Mouse (Mus musculus) neural tube, embryonic 14.5 days (tissue): ENCODE measurements around the gene Ercc6. TPM values are rescaled to one million over a fixed set of nuclear protein-coding genes. Genes with fewer than 3 reads are reported as not detected.

Experiments used
- ATAC-seq: fragments of 200-750 bp; cut with Nextera tagmentation; 2 replicates; pipeline ENCODE4 v1.8.0; 2017; ENCODE audit warnings: low read depth, mild to moderate bottlenecking, moderate TSS enrichment, moderate library complexity
- H3K27ac ChIP-seq: fragments of 300-500 bp; sonication (generic); 2 replicates; pipeline ENCODE4 v1.5.1; 2014; ENCODE audit warnings: low read depth, mild to moderate bottlenecking, control low read depth, low read length, moderate library complexity, mixed read lengths
- H3K27me3 ChIP-seq: fragments of 300-500 bp; sonication (generic); 2 replicates; pipeline ENCODE4 v1.6.1; 2014; ENCODE audit warnings: low read length; ENCODE audit not compliant: control insufficient read depth, insufficient read depth
- H3K36me3 ChIP-seq: fragments of 300-500 bp; sonication (generic); 2 replicates; pipeline ENCODE4 v1.6.1; 2014; ENCODE audit warnings: low read length, mixed read lengths; ENCODE audit not compliant: control insufficient read depth, insufficient read depth
- H3K4me1 ChIP-seq: fragments of 300-500 bp; sonication (generic); 2 replicates; pipeline ENCODE4 v1.6.1; 2014; ENCODE audit warnings: low read length; ENCODE audit not compliant: control insufficient read depth, insufficient read depth
- H3K4me2 ChIP-seq: fragments of 300-500 bp; sonication (generic); 2 replicates; pipeline ENCODE4 v1.6.1; 2014; ENCODE audit warnings: mild to moderate bottlenecking, low read depth, low read length, control low read depth
- H3K4me3 ChIP-seq: fragments of 300-500 bp; sonication (generic); 2 replicates; pipeline ENCODE4 v1.5.1; 2014; ENCODE audit warnings: low read depth, low read length, control low read depth, mixed read lengths
- H3K9ac ChIP-seq: fragments of 300-500 bp; sonication (generic); replicated peaks from 2 replicates; pipeline ENCODE4 v1.6.1; 2014; ENCODE audit warnings: low read depth, mild to moderate bottlenecking, control low read depth, low read length, mixed read lengths
- H3K9me3 ChIP-seq: fragments of 300-500 bp; sonication (generic); 2 replicates; pipeline ENCODE4 v1.6.1; 2016; ENCODE audit warnings: low read length; ENCODE audit not compliant: control insufficient read depth
- WGBS: fragments of 180-500 bp; shearing (Covaris S2); extraction: QIAGEN DNeasy Blood & Tissue Kit; methylation state at CpG from one replicate; pipeline ENCODE4 v1.1.7; 2014; 5-methylcytosine and 5-hydroxymethylcytosine counted together
- polyA plus RNA-seq: library from polyadenylated mRNA; unstranded; fragments of >200 nt; fragmentation: Nextera tagmentation; extraction: Ambion mirVana; gene quantifications from 2 replicates; pipeline ENCODE4 v1.2.1, GENCODE M21; 2014

Gene Ercc6
- polyA plus RNA-seq, 1 experiment from 2014 or later, result 25.1 TPM

DNA sequence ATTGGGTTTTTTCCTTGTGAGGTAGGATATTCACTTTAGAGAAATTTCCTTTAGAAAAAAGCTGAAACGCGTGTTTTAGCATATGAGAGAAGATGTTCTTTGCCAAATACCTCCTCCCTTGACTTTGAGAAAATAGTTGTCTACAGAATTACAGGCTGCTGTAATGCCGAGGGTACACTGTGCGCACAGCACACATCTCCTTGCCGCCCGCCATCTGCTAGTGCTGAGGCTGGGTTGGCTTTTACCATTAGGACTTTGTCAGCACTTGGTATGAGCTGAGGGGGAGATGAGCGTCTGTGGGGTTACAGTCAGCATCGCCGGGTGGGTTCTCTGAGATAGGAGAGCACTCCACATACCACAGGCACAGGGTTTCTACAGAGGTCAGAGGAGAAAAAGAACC, 13.9 kb downstream of the Ercc6 start:
- H3K27ac ChIP-seq, result no peak overlapping the region
- H3K36me3 ChIP-seq, result no peaks in the 10 kb centered on the region
- WGBS, result 98% methylated on average over 9 of the region's 9 CpGs
- no peaks in the 10 kb centered on the region for H3K9me3 ChIP-seq
- no peaks in the 10 kb centered on the region for H3K27me3 ChIP-seq
- no peak overlapping the region for H3K4me2 ChIP-seq
- no peaks in the 10 kb centered on the region for H3K4me1 ChIP-seq
- ATAC-seq, result no peak
- no peak overlapping the region for H3K9ac ChIP-seq
- no peak overlapping the region for H3K4me3 ChIP-seq

DNA sequence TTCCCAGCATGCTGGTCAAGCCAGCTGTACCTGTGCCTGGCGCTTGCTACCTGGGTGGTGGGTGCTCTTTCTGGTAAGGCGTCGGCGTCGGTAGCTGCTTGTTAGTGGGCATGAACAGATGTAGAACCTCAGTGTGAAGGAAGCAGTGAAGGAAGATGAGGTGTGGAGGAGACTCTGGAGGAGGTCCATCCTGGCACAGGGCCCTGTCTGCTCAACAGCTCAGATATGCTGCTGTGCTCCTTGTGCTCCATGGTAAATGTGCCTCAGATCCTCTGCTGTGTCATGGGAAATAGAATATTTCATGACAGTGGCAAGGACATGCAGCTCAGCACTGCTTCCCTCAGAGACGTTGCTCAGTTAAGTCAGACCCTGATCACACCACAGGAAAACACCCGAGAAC, 15.7 kb downstream of the Ercc6 start:
- WGBS, result 89% methylated on average over 7 of the region's 7 CpGs
- Histone ChIP-seq H3K9ac (no peak overlapping the region), H3K4me3 (no peak overlapping the region), H3K4me1 (no peaks in the 10 kb centered on the region), H3K9me3 (no peaks in the 10 kb centered on the region), H3K27ac (no peak overlapping the region), H3K36me3 (no peaks in the 10 kb centered on the region), H3K4me2 (no peak overlapping the region), H3K27me3 (no peaks in the 10 kb centered on the region)
- no peak for ATAC-seq

DNA sequence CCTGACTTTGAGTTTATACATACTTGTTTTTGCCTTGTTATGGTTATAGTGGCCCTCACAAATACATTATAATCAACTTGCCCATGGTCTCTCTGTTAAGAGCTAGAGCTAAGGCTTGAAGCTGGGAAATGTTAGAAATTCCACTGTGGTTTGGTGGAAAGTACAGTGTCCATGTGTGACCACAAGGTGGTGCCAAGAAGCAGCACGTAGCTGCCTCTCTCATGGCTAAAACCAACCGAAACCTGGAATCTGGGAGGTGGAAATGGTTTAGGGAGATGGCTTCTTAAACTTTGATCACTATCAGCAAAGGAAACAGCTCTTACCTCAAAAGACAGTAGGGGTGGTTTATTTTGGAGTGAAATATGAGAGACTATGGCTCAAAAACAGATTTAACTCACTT, 17.6 kb downstream of the Ercc6 start:
- Histone ChIP-seq H3K9ac (no peak overlapping the region), H3K4me1 (no peaks in the 10 kb centered on the region), H3K27me3 (no peaks in the 10 kb centered on the region), H3K36me3 (no peaks in the 10 kb centered on the region), H3K4me2 (no peak overlapping the region), H3K27ac (no peak overlapping the region), H3K4me3 (no peak overlapping the region), H3K9me3 (no peaks in the 10 kb centered on the region)
- ATAC-seq, result no peak
- WGBS, result 2% methylated on average over 2 of the region's 2 CpGs

DNA sequence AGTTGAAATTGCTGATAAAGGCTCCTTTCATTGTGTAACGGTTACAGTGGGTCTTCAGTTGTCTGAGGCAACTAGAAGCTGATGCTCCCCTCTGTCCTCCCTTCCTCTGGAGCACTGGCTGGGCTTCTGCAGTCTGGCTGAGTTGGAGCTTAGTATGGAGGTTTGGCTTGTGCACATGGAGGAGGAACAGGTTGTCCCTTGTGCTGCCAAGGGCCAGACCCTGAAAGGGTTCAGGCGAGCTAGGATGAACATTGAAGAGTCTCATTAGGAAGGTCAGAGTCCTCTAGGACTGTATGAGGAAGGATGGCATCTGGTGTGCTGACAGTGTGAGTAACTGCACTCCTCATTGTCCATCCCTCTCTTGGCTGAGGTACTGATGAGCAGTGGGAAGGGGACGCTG, 18.1 kb downstream of the Ercc6 start:
- no peaks in the 10 kb centered on the region for H3K27me3 ChIP-seq
- no peak overlapping the region for H3K9ac ChIP-seq
- H3K9me3 ChIP-seq, result no peaks in the 10 kb centered on the region
- H3K4me1 ChIP-seq, result 0 out of 2 replicates have a peak, but pooled peaks cover under 1% of the 10 kb centered on the region
- H3K36me3 ChIP-seq, result no peaks in the 10 kb centered on the region
- ATAC-seq, result 0 out of 2 replicates have a peak, but pooled peaks have one; percentile 28
- WGBS, result 84% methylated on average over 3 of the region's 3 CpGs
- no peak overlapping the region for H3K27ac ChIP-seq
- no peak overlapping the region for H3K4me3 ChIP-seq
- no peak overlapping the region for H3K4me2 ChIP-seq

DNA sequence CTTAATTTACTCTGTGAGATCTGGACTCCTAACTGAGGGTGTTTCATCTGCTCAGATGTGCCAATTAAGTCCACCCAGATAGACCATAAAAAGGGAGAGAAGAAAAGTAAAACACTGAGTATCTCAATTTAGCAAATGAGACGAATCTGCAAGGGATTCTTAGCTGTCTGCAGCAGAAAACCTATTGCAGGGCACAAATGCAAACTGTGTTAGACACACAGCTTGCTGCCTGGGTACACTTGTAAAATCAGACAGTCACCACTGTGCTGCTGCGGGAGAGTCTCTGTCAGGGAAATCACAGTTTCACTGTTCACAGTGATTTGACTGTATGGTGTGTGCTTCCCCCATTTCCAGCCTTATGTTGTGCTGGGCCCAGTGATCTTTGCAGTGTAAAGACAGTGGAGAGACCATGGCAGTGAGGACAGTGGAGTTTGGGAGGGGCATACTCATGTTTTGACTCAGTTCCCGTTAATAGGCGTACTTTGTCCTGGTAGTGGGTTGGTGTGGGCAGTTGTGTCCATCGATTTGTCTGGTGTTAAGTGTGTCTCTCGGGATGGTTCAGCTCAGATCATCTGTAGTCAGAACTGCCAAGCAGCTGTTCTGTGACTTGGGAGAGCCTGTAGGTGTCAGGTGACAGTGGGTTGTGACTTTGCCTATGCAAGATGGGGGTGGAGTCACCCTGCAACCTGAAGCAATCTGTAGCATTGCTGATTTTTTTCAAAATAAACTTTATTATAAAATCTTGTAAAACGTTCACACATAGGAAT, 19.2 kb downstream of the Ercc6 start:
- Histone ChIP-seq H3K27ac (no peak overlapping the region), H3K36me3 (no peaks in the 10 kb centered on the region), H3K4me2 (no peak overlapping the region), H3K9ac (no peak overlapping the region), H3K4me3 (no peak overlapping the region), H3K4me1 (0 out of 2 replicates have a peak, but pooled peaks cover 4% of the 10 kb centered on the region), H3K9me3 (no peaks in the 10 kb centered on the region), H3K27me3 (no peaks in the 10 kb centered on the region)
- WGBS, result 72% methylated on average over 7 of the region's 7 CpGs
- ATAC-seq, result no peak

DNA sequence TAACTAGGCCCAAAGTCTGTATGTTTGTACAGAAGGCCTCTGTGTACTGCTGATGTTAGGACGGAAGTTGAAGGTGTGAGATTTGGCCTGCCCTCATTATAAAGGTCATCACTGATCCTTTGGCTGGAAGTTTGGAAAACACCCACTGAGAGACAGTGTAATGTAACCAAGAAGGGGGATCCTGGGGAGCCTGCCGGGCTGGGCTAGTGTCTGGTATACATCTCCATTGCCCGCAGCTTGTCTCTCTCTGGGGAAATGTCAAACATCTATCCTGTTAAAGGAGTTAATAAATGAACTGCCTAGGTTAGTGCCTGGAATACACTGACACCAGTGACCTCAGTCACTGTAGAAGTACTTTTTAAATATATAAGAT, 19.8 kb downstream of the Ercc6 start:
- Histone ChIP-seq H3K4me2 (no peak overlapping the region), H3K9ac (no peak overlapping the region), H3K27ac (no peak overlapping the region), H3K4me3 (no peak overlapping the region), H3K4me1 (0 out of 2 replicates have a peak, but pooled peaks cover 4% of the 10 kb centered on the region), H3K27me3 (no peaks in the 10 kb centered on the region), H3K9me3 (no peaks in the 10 kb centered on the region), H3K36me3 (no peaks in the 10 kb centered on the region)
- WGBS, result 77% methylated on average over 3 of the region's 3 CpGs
- ATAC-seq, result no peak

DNA sequence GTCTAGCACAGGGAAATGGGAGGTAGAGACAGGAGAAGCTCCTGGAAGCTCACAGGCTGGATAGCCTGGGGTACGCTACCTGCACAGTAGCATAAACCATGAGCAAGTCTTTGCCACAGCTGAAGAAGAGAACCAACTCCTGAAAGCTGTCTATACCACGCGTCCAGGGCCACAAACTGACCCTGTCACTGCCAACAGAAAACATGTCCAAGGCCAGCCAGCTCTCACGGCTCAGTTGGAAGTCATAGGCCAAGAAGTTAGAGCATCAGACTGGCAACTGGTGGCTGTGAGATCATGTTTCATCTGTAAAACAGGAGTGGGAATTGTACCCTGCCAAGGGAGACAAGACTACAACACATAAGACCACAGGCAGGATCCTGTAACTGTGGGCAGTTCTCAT, 20.3 kb downstream of the Ercc6 start:
- no peaks in the 10 kb centered on the region for H3K36me3 ChIP-seq
- no peak overlapping the region for H3K4me3 ChIP-seq
- H3K4me2 ChIP-seq, result no peak overlapping the region
- ATAC-seq, result no peak
- H3K9me3 ChIP-seq, result no peaks in the 10 kb centered on the region
- 85% methylated on average over 4 of the region's 4 CpGs for WGBS
- H3K27me3 ChIP-seq, result no peaks in the 10 kb centered on the region
- no peak overlapping the region for H3K27ac ChIP-seq
- 0 out of 2 replicates have a peak, but pooled peaks cover 4% of the 10 kb centered on the region for H3K4me1 ChIP-seq
- H3K9ac ChIP-seq, result no peak overlapping the region

DNA sequence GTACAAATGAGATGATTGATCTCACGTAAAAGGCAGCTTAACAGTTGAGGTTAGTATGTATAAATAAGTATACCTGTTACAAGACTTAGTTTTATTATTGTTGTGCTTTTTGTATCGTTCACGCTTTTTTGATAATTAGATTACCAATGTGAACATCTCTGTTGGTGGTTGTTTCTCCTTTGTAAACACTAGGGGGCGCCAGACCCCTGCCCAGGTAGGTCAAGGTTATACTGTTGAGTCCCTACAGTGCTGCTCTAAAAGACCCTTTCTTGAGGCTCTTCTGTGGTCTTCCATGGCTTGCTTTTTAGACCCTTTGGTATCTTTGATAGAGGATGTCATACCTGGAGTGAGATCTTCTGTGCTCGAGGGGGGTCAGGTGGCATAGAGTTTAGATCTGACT, 20.8 kb downstream of the Ercc6 start:
- H3K27me3 ChIP-seq, result no peaks in the 10 kb centered on the region
- no peak overlapping the region for H3K9ac ChIP-seq
- 74% methylated on average over 5 of the region's 5 CpGs for WGBS
- no peaks in the 10 kb centered on the region for H3K36me3 ChIP-seq
- no peak overlapping the region for H3K4me2 ChIP-seq
- H3K27ac ChIP-seq, result no peak overlapping the region
- H3K9me3 ChIP-seq, result no peaks in the 10 kb centered on the region
- no peak overlapping the region for H3K4me3 ChIP-seq
- ATAC-seq, result no peak
- H3K4me1 ChIP-seq, result 0 out of 2 replicates have a peak, but pooled peaks cover 6% of the 10 kb centered on the region

DNA sequence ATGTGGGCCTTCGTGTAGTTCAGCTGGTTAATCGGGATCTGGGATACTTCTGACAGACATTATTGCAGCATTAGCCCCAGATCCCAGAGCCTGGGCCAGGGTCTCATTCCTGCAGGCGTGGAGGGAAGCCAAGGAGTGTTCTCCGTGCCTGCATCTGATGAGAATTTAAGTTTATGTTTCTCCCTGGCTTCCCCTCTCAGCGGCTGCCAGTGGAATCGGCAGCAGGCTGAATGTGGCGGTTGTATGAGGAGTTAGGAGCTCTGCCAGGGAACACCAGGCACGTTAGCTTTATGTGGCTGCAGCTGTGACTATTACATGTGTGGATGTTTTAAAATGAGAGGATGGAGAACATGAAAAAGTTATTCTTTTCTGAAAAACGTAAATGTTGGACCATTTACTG, 23.4 kb downstream of the Ercc6 start:
- Histone ChIP-seq H3K4me3 (no peak overlapping the region), H3K36me3 (0 out of 2 replicates have a peak, but pooled peaks cover 1% of the 10 kb centered on the region), H3K4me2 (no peak overlapping the region), H3K9ac (no peak overlapping the region), H3K9me3 (no peaks in the 10 kb centered on the region), H3K4me1 (0 out of 2 replicates have a peak, but pooled peaks cover 6% of the 10 kb centered on the region), H3K27me3 (no peaks in the 10 kb centered on the region), H3K27ac (0 out of 2 replicates have a peak overlapping the region, but pooled peaks have one; percentile 7)
- ATAC-seq, result no peak
- WGBS, result 62% methylated on average over 9 of the region's 9 CpGs
